Mouse (Mus musculus) midbrain, embryonic 13.5 days (tissue): ENCODE results near the gene Mamld1. TPM values are rescaled to one million over a fixed set of nuclear protein-coding genes. Genes with fewer than 3 reads are reported as not detected.
"Not testable (repeated sequence)": the region's sequence is repeated elsewhere in the genome, so short reads cannot be mapped to it uniquely, and the experiment has no call there.

Experiments used
- ATAC-seq: fragments of 200-750 bp; cut with Nextera tagmentation; 2 replicates; pipeline ENCODE4 v1.8.0; 2017; ENCODE audit warnings: mild to moderate bottlenecking, moderate TSS enrichment, moderate library complexity
- H3K27ac ChIP-seq: fragments of 300-500 bp; sonication (generic); 2 replicates; pipeline ENCODE4 v1.5.1; 2015; ENCODE audit warnings: inconsistent platforms, mild to moderate bottlenecking, moderate library complexity
- H3K27me3 ChIP-seq: fragments of 300-500 bp; sonication (generic); 2 replicates; pipeline ENCODE4 v1.6.1; 2015; ENCODE audit warnings: mild to moderate bottlenecking, inconsistent platforms
- H3K36me3 ChIP-seq: fragments of 300-500 bp; sonication (generic); 2 replicates; pipeline ENCODE4 v1.6.1; 2015; ENCODE audit warnings: mild to moderate bottlenecking, inconsistent platforms
- H3K4me1 ChIP-seq: fragments of 300-500 bp; sonication (generic); replicated peaks from 2 replicates; pipeline ENCODE4 v1.6.1; 2015; ENCODE audit warnings: inconsistent platforms
- H3K4me2 ChIP-seq: fragments of 300-500 bp; sonication (generic); replicated peaks from 2 replicates; pipeline ENCODE4 v1.6.1; 2015; ENCODE audit warnings: moderate library complexity, mild to moderate bottlenecking, inconsistent platforms
- H3K4me3 ChIP-seq: fragments of 300-500 bp; sonication (generic); replicated peaks from 2 replicates; pipeline ENCODE4 v1.5.1; 2015; ENCODE audit warnings: mild to moderate bottlenecking, inconsistent platforms
- H3K9ac ChIP-seq: fragments of 300-500 bp; sonication (generic); replicated peaks from 2 replicates; pipeline ENCODE4 v1.6.1; 2015; ENCODE audit warnings: mild to moderate bottlenecking, inconsistent platforms
- H3K9me3 ChIP-seq: fragments of 300-500 bp; sonication (generic); 2 replicates; pipeline ENCODE4 v1.6.1; 2016; ENCODE audit warnings: mild to moderate bottlenecking, inconsistent platforms
- WGBS: fragments of 180-500 bp; shearing (Covaris S2); methylation state at CpG from one replicate; pipeline ENCODE4 v1.1.7; 2015; 5-methylcytosine and 5-hydroxymethylcytosine counted together
- polyA plus RNA-seq: library from polyadenylated mRNA; unstranded; fragments of >200 nt; fragmentation: Nextera tagmentation; extraction: Ambion mirVana; gene quantifications from 2 replicates; pipeline ENCODE4 v1.2.1, GENCODE M21; 2015

The Mamld1 gene
- polyA plus RNA-seq: 4.0 and 5.3 TPM in 2 replicates

GRCm38 (mm10) chrX:71049864-71050576 is at the start of gene Mamld1:
TSS of gene Mamld1 (plus strand) at chrX:71050256.
- peak; percentile 66 for ATAC-seq

GRCm38 (mm10) chrX:71024718-71025117 is 25.3 kb upstream of the Mamld1 start:
- no peak for ATAC-seq
- Histone ChIP-seq H3K4me2 (no peak overlapping the region), H3K4me1 (no peaks in the 10 kb centered on the region), H3K36me3 (no peaks in the 10 kb centered on the region), H3K27me3 (no peaks in the 10 kb centered on the region), H3K4me3 (no peak overlapping the region), H3K9ac (no peak overlapping the region), H3K27ac (no peak overlapping the region), H3K9me3 (no peaks in the 10 kb centered on the region)

More at GRCm38 (mm10) chrX:71049864-71050576, at the start of gene Mamld1:
- Histone ChIP-seq H3K4me2 (peak within 1 kb of the TSS; percentile 72), H3K9me3 (no peaks in the 10 kb centered on the region), H3K4me3 (peak within 1 kb of the TSS; percentile 55), H3K27ac (peak within 1 kb of the TSS; percentile 84), H3K9ac (peak within 1 kb of the TSS; percentile 72), H3K36me3 (no peaks in the 10 kb centered on the region), H3K27me3 (peaks cover 5% of the 10 kb centered on the region), H3K4me1 (peaks cover 19% of the 10 kb centered on the region; the same call in 1 of the 2 replicates)
- WGBS: 19% methylated on average over 46 of the region's 50 CpGs

GRCm38 (mm10) chrX:71028007-71028406 is 22.0 kb upstream of the Mamld1 start:
- no peaks in the 10 kb centered on the region for H3K36me3 ChIP-seq
- no peak overlapping the region for H3K4me3 ChIP-seq
- no peaks in the 10 kb centered on the region for H3K9me3 ChIP-seq
- 76% methylated on average over 4 of the region's 4 CpGs for WGBS
- no peaks in the 10 kb centered on the region for H3K27me3 ChIP-seq
- no peak overlapping the region for H3K9ac ChIP-seq
- no peaks in the 10 kb centered on the region for H3K4me1 ChIP-seq
- no peak overlapping the region for H3K27ac ChIP-seq
- ATAC-seq: no peak
- no peak overlapping the region for H3K4me2 ChIP-seq

GRCm38 (mm10) chrX:71028976-71029375 is 21.1 kb upstream of the Mamld1 start:
- WGBS: 100% methylated on average over 1 of the region's 1 CpGs
- not testable (repeated sequence) for H3K27me3 ChIP-seq

GRCm38 (mm10) chrX:71050677-71051311 is 738 bp downstream of the Mamld1 start:
- H3K4me3 ChIP-seq: peak overlapping the region; percentile 55
- H3K27me3 ChIP-seq: peaks cover 5% of the 10 kb centered on the region
- peak overlapping the region; percentile 72 for H3K9ac ChIP-seq
- ATAC-seq: peak; percentile 15
- no peaks in the 10 kb centered on the region for H3K9me3 ChIP-seq
- H3K4me1 ChIP-seq: peaks cover 19% of the 10 kb centered on the region; the same call in 1 of the 2 replicates
- H3K36me3 ChIP-seq: no peaks in the 10 kb centered on the region
- 23% methylated on average over 26 of the region's 26 CpGs for WGBS
- peak overlapping the region; percentile 84 for H3K27ac ChIP-seq
- H3K4me2 ChIP-seq: peak overlapping the region; percentile 72

More at GRCm38 (mm10) chrX:71028976-71029375, 21.1 kb upstream of the Mamld1 start:
- not testable (repeated sequence) for H3K27ac ChIP-seq, H3K9ac ChIP-seq, ATAC-seq, H3K36me3 ChIP-seq, H3K9me3 ChIP-seq, H3K4me3 ChIP-seq, H3K4me1 ChIP-seq, H3K4me2 ChIP-seq

GRCm38 (mm10) chrX:71051361-71052114 is 1.5 kb downstream of the Mamld1 start:
- Histone ChIP-seq H3K4me2 (peak overlapping the region; percentile 72), H3K4me1 (peaks cover 19% of the 10 kb centered on the region; the same call in 1 of the 2 replicates), H3K27me3 (peaks cover 5% of the 10 kb centered on the region), H3K9me3 (no peaks in the 10 kb centered on the region), H3K9ac (peak overlapping the region; percentile 72), H3K27ac (peak overlapping the region; percentile 84), H3K36me3 (no peaks in the 10 kb centered on the region), H3K4me3 (peak overlapping the region; percentile 55)
- WGBS: 33% methylated on average over 28 of the region's 30 CpGs
- ATAC-seq: peak; percentile 78

GRCm38 (mm10) chrX:71052115-71052478 is 2.0 kb downstream of the Mamld1 start:
- no peaks in the 10 kb centered on the region for H3K9me3 ChIP-seq
- H3K4me3 ChIP-seq: peak overlapping the region; percentile 55
- peak; percentile 77 for ATAC-seq
- peak overlapping the region; percentile 72 for H3K9ac ChIP-seq
- H3K4me1 ChIP-seq: peaks cover 19% of the 10 kb centered on the region; the same call in 1 of the 2 replicates
- H3K27ac ChIP-seq: peak overlapping the region; percentile 84
- H3K4me2 ChIP-seq: peak overlapping the region; percentile 72
- H3K36me3 ChIP-seq: no peaks in the 10 kb centered on the region
- H3K27me3 ChIP-seq: peaks cover 5% of the 10 kb centered on the region
- 21% methylated on average over 17 of the region's 19 CpGs for WGBS

- no peaks in the 10 kb centered on the region for H3K9me3 ChIP-seq
- peak; percentile 57 for ATAC-seq
Measured at GRCm38 (mm10) chrX:71052481-71053216, 2.6 kb downstream of the Mamld1 start.

GRCm38 (mm10) chrX:71053246-71053645 is 3.2 kb downstream of the Mamld1 start:
- 30% methylated on average over 5 of the region's 5 CpGs for WGBS
- peak overlapping the region; percentile 72 for H3K4me2 ChIP-seq
- no peaks in the 10 kb centered on the region for H3K27me3 ChIP-seq
- H3K9me3 ChIP-seq: no peaks in the 10 kb centered on the region
- H3K4me1 ChIP-seq: peaks cover 19% of the 10 kb centered on the region; the same call in 1 of the 2 replicates
- no peak overlapping the region for H3K9ac ChIP-seq
- no peak for ATAC-seq
- 0 out of 2 replicates have a peak overlapping the region, but pooled peaks have one; percentile 84 for H3K27ac ChIP-seq
- H3K4me3 ChIP-seq: peak overlapping the region; percentile 55
- H3K36me3 ChIP-seq: no peaks in the 10 kb centered on the region

More at GRCm38 (mm10) chrX:71052481-71053216, 2.6 kb downstream of the Mamld1 start:
- Histone ChIP-seq H3K4me1 (peaks cover 19% of the 10 kb centered on the region; the same call in 1 of the 2 replicates), H3K27ac (peak overlapping the region; percentile 84), H3K9ac (peak overlapping the region; percentile 32), H3K36me3 (no peaks in the 10 kb centered on the region), H3K4me2 (peak overlapping the region; percentile 72), H3K27me3 (peaks cover 5% of the 10 kb centered on the region), H3K4me3 (peak overlapping the region; percentile 55)
- 24% methylated on average over 7 of the region's 8 CpGs for WGBS

- Histone ChIP-seq H3K4me1 (0 out of 2 replicates have a peak, but pooled peaks cover 10% of the 10 kb centered on the region), H3K27ac (no peak overlapping the region), H3K36me3 (no peaks in the 10 kb centered on the region), H3K9me3 (no peaks in the 10 kb centered on the region), H3K4me3 (no peak overlapping the region), H3K4me2 (no peak overlapping the region), H3K9ac (no peak overlapping the region), H3K27me3 (no peaks in the 10 kb centered on the region)
- no peak for ATAC-seq
- WGBS: 82% methylated on average over 2 of the region's 2 CpGs
Measured at GRCm38 (mm10) chrX:71056968-71057367, 6.9 kb downstream of the Mamld1 start.

GRCm38 (mm10) chrX:71085092-71085807 is 35.2 kb downstream of the Mamld1 start:
- H3K9ac ChIP-seq: no peak overlapping the region
- H3K27ac ChIP-seq: no peak overlapping the region
- H3K4me1 ChIP-seq: no peaks in the 10 kb centered on the region
- 71% methylated on average over 4 of the region's 4 CpGs for WGBS
- H3K27me3 ChIP-seq: no peaks in the 10 kb centered on the region
- no peak overlapping the region for H3K4me3 ChIP-seq
- H3K4me2 ChIP-seq: no peak overlapping the region
- H3K36me3 ChIP-seq: no peaks in the 10 kb centered on the region
- no peak for ATAC-seq
- no peaks in the 10 kb centered on the region for H3K9me3 ChIP-seq
